Mouse (Mus musculus) activated CD4-positive, CD25-positive, alpha-beta regulatory T cell (primary cell): Measurements from ENCODE around the gene Mlxip. TPM values are rescaled to one million over a fixed set of nuclear protein-coding genes. Genes with fewer than 3 reads are reported as not detected.

Experiments used
- polyA plus RNA-seq, 2 experiments: library from polyadenylated mRNA; unstranded; fragments of 100-300 nt; shearing (Covaris generic); gene quantifications; one replicate each; pipeline ENCODE4 v1.2.1; 2017

Mlxip gene
- 10 to 100 TPM; 45.0 to 61.5 TPM for polyA plus RNA-seq

DNA sequence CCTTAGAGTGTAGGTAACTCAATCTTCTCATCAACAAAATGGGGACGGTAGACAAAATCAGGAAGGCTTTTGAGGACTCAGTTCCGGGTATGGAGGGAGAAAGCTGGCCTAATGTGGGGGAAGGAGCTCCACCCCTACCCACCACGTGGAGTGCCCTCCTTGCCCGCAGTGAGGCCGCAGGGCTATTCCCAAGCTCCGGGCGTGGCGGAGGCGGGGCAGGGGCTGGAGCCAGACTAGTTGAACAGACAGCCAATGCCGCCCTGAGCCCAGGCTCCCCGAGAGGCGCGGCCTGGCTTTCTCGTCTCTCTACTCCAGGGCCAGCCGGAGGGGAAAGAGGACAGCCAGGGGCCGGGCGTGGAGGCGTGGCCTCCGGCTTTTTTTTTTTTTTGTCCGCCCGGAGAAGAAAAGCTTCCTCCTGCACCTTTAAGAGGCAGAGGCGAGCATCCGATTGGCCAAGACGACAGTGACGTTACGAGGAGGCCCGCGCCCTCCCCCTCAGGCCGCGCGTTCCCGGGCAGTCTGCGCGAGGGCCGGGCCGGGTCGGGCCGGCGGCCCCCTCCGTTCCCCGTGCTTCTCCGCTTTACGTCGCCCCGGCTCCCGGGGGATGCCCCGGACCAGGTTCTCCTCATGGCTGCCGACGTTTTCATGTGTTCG, at the start of gene Mlxip:
Mlxip (plus strand) TSS at position 496 of the 654 bp plus-strand sequence.

DNA sequence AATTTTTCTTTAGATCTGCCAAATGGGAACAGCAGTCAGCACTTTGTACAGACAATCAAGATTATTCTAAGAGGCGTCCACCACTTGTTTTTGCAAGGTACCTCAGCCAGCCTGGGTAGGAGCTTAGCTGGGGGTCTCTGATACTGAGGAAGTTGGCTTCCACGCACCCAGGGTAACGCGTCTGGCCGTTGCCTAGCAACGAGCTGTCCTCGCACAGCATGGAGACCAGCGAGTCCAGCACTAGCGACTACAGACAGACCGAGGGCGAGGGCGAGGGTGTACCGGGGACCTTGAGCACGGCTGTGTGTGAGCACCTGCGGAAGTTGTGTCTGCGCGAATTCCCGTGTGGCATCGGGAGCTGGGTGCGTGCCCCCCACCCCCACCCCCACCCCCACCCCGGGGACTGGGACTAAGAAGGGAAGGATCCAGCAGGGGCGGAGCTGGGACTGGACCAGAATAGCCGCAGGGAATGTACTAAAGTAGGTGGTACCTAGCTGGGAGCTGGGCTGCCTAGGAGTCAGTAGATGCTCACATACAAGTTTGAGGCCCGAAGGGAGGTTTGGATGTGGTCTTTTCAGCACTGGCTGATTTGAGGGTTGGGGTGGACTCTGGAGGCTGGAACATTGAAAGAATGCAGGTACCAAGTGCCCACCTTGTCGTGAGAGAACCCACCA, 94.7 kb downstream of the Mlxip start, which contains the start of the genes Lrrc43 and Il31:
Lrrc43 (plus strand) TSS at position 194 of the 674 bp plus-strand sequence.
Il31 (minus strand) TSS at position 378 of the 674 bp plus-strand sequence.

Other genes starting within 250 kb of the Mlxip start
- 10 to 100 TPM; 53.2 to 73.4 TPM for gene Psmd9, start 225.4 kb upstream of the Mlxip start, polyA plus RNA-seq
- not detected for gene Hpd, start 212.1 kb upstream of the Mlxip start, polyA plus RNA-seq
- 1 to 10 TPM in 1 of 2 experiments, under 1 TPM in 1; 0.95 to 1.0 TPM for gene Wdr66, start 142.7 kb upstream of the Mlxip start, polyA plus RNA-seq
- gene Bcl7a, start 51.0 kb upstream of the Mlxip start, polyA plus RNA-seq = 1 to 10 TPM; 3.0 to 6.7 TPM
- not detected for gene Lrrc43, start 94.5 kb downstream of the Mlxip start, polyA plus RNA-seq
- gene Il31, start 94.7 kb downstream of the Mlxip start, polyA plus RNA-seq = under 1 TPM in 1 of 2 experiments, not detected in 1; 0.47 TPM
- gene B3gnt4, start 115.7 kb downstream of the Mlxip start, polyA plus RNA-seq = under 1 TPM; 0.33 to 0.48 TPM
- gene Diablo, start 129.4 kb downstream of the Mlxip start, polyA plus RNA-seq = 10 to 100 TPM; 96.3 to 97.7 TPM
- gene Gm49027, start 130.7 kb downstream of the Mlxip start, polyA plus RNA-seq = under 1 TPM in 1 of 2 experiments, not detected in 1; 0.82 TPM
- gene Vps33a, start 178.2 kb downstream of the Mlxip start, polyA plus RNA-seq = 10 to 100 TPM; 38.7 to 50.8 TPM